Mouse (Mus musculus) MEL (cell line): Measurements from ENCODE around the gene Egfl7. TPM values are rescaled to one million over a fixed set of nuclear protein-coding genes. Genes with fewer than 3 reads are reported as not detected.

Experiments
- DNase-seq: peaks from one replicate; pipeline ENCODE4 v3.0.0; 2011; ENCODE audit warnings: low read depth, low spot score
- H3K27ac ChIP-seq: 2 replicates; pipeline ENCODE4 v1.5.1; 2012; ENCODE audit warnings: low read depth, mild to moderate bottlenecking, control low read depth, low read length, moderate library complexity; ENCODE audit not compliant: control insufficient read depth
- H3K27me3 ChIP-seq, 2 experiments: fragments of 150-350 bp in 1 of 2; sonication (generic) in 1 of 2; 2 replicates each; pipeline ENCODE4 v1.6.1; 2012; ENCODE audit warnings: low read length in 2 of 2, mild to moderate bottlenecking in 2 of 2, improper control_type of control experiment in 1 of 2, moderate library complexity in 1 of 2; ENCODE audit not compliant: insufficient read depth in 2 of 2, control insufficient read depth in 1 of 2
- H3K36me3 ChIP-seq, 2 experiments: 2 replicates each; pipeline ENCODE4 v1.6.1; 2012 to 2014; ENCODE audit warnings: low read length in 2 of 2, improper control_type of control experiment in 1 of 2, inconsistent platforms in 1 of 2, mild to moderate bottlenecking in 1 of 2; ENCODE audit not compliant: insufficient read depth in 2 of 2, control insufficient read depth in 1 of 2
- H3K4me1 ChIP-seq, 2 experiments: fragments of 150-350 bp in 1 of 2; sonication (generic) in 1 of 2; 2 replicates each; pipeline ENCODE4 v1.6.1; 2012; ENCODE audit warnings: low read length in 2 of 2, improper control_type of control experiment in 1 of 2, mild to moderate bottlenecking in 1 of 2; ENCODE audit not compliant: insufficient read depth in 2 of 2, control insufficient read depth in 1 of 2
- H3K4me3 ChIP-seq, 2 experiments: fragments of 150-350 bp in 1 of 2; sonication (generic) in 1 of 2; 2 replicates each; pipeline ENCODE4 v1.5.1; 2012; ENCODE audit warnings: low read depth in 2 of 2, low read length in 2 of 2, mild to moderate bottlenecking in 2 of 2, moderate library complexity in 2 of 2, control low read depth in 1 of 2, improper control_type of control experiment in 1 of 2; ENCODE audit not compliant: control insufficient read depth in 1 of 2, insufficient read depth in 1 of 2
- H3K79me2 ChIP-seq: 2 replicates; pipeline ENCODE4 v1.6.1; 2012; ENCODE audit warnings: mild to moderate bottlenecking, low read length, moderate library complexity; ENCODE audit not compliant: control insufficient read depth, poor library complexity, insufficient read depth
- H3K9ac ChIP-seq: 2 replicates; pipeline ENCODE4 v1.6.1; 2012; ENCODE audit warnings: low read depth, mild to moderate bottlenecking, control low read depth, low read length, moderate library complexity; ENCODE audit not compliant: control insufficient read depth, poor library complexity, severe bottlenecking
- H3K9me3 ChIP-seq: fragments of 150-350 bp; sonication (generic); replicated peaks from 2 replicates; pipeline ENCODE4 v1.6.1; 2012; ENCODE audit warnings: mild to moderate bottlenecking, low read length, improper control_type of control experiment, moderate library complexity; ENCODE audit not compliant: insufficient read depth
- BHLHE40 ChIP-seq: IDR thresholded peaks from 2 replicates; pipeline ENCODE4 v1.6.1; 2012; ENCODE audit warnings: low read depth, mild to moderate bottlenecking, inconsistent platforms, low read length, improper control_type of control experiment, borderline replicate concordance
- CHD1 ChIP-seq: IDR thresholded peaks from 2 replicates; pipeline ENCODE4 v1.6.1; 2012; ENCODE audit warnings: low read depth, mild to moderate bottlenecking, inconsistent platforms, low read length, improper control_type of control experiment
- CHD2 ChIP-seq: IDR thresholded peaks from 2 replicates; pipeline ENCODE4 v1.6.1; 2011; ENCODE audit warnings: low read length, improper control_type of control experiment
- CTCF ChIP-seq, 3 experiments: IDR thresholded peaks in 2 of 3; conservative IDR thresholded peaks in 1 of 3; 2 replicates each; pipeline ENCODE4 v1.5.1; 2011 to 2012; ENCODE audit warnings: low read length in 3 of 3, low read depth in 2 of 3, mild to moderate bottlenecking in 2 of 3, improper control_type of control experiment in 1 of 3, inconsistent platforms in 1 of 3, mixed read lengths in 1 of 3, moderate library complexity in 1 of 3; ENCODE audit not compliant: control insufficient read depth in 1 of 3, insufficient read depth in 1 of 3, poor library complexity in 1 of 3, severe bottlenecking in 1 of 3
- E2F4 ChIP-seq: IDR thresholded peaks from 2 replicates; pipeline ENCODE4 v1.6.1; 2011; ENCODE audit warnings: low read depth, low read length, improper control_type of control experiment, borderline replicate concordance
- ELF1 ChIP-seq: IDR thresholded peaks from 2 replicates; pipeline ENCODE4 v1.6.1; 2014; ENCODE audit warnings: low read depth, mild to moderate bottlenecking, inconsistent platforms, low read length, improper control_type of control experiment, moderate library complexity
- ETS1 ChIP-seq: IDR thresholded peaks from 2 replicates; pipeline ENCODE4 v1.6.1; 2012; ENCODE audit warnings: low read depth, mild to moderate bottlenecking, inconsistent platforms, low read length, improper control_type of control experiment, moderate library complexity
- GABPA ChIP-seq: IDR thresholded peaks from 2 replicates; pipeline ENCODE4 v1.6.1; 2012; ENCODE audit warnings: low read depth, mild to moderate bottlenecking, inconsistent platforms, low read length, improper control_type of control experiment, moderate library complexity
- GATA1 ChIP-seq: IDR thresholded peaks from 2 replicates; pipeline ENCODE4 v1.6.1; 2011; ENCODE audit warnings: low read depth, low read length, improper control_type of control experiment
- HCFC1 ChIP-seq: IDR thresholded peaks from 2 replicates; pipeline ENCODE4 v1.6.1; 2012; ENCODE audit warnings: low read depth, mild to moderate bottlenecking, inconsistent platforms, low read length, improper control_type of control experiment, moderate library complexity
- JUND ChIP-seq: IDR thresholded peaks from 2 replicates; pipeline ENCODE4 v1.6.1; 2011; ENCODE audit warnings: low read depth, mild to moderate bottlenecking, improper control_type of control experiment, low read length
- MAZ ChIP-seq: IDR thresholded peaks from 2 replicates; pipeline ENCODE4 v1.6.1; 2012; ENCODE audit warnings: low read depth, mild to moderate bottlenecking, inconsistent platforms, low read length, improper control_type of control experiment
- MXI1 ChIP-seq: IDR thresholded peaks from 2 replicates; pipeline ENCODE4 v1.6.1; 2011; ENCODE audit warnings: mild to moderate bottlenecking, low read depth, low read length, improper control_type of control experiment
- MYB ChIP-seq: IDR thresholded peaks from 2 replicates; pipeline ENCODE4 v1.6.1; 2011; ENCODE audit warnings: mild to moderate bottlenecking, low read depth, low read length, improper control_type of control experiment
- POLR2A ChIP-seq, 2 experiments: IDR thresholded peaks; 2 replicates each; pipeline ENCODE4 v1.6.1; 2011 to 2012; ENCODE audit warnings: low read length in 2 of 2, mild to moderate bottlenecking in 2 of 2, control low read depth in 1 of 2, improper control_type of control experiment in 1 of 2, low read depth in 1 of 2, moderate library complexity in 1 of 2; ENCODE audit not compliant: control insufficient read depth in 1 of 2, insufficient read depth in 1 of 2, poor library complexity in 1 of 2
- POLR2AphosphoS2 ChIP-seq: IDR thresholded peaks from 2 replicates; pipeline ENCODE4 v1.6.1; 2011; ENCODE audit warnings: low read length, improper control_type of control experiment
- RAD21 ChIP-seq: IDR thresholded peaks from 2 replicates; pipeline ENCODE4 v1.6.1; 2011; ENCODE audit warnings: mild to moderate bottlenecking, low read depth, low read length, improper control_type of control experiment
- RCOR1 ChIP-seq: IDR thresholded peaks from 2 replicates; pipeline ENCODE4 v1.6.1; 2012; ENCODE audit warnings: low read depth, mild to moderate bottlenecking, inconsistent platforms, low read length, improper control_type of control experiment
- SMC3 ChIP-seq: IDR thresholded peaks from 2 replicates; pipeline ENCODE4 v1.6.1; 2011; ENCODE audit warnings: low read depth, low read length, improper control_type of control experiment
- TAL1 ChIP-seq: IDR thresholded peaks from 2 replicates; pipeline ENCODE4 v1.6.1; 2012; ENCODE audit warnings: mild to moderate bottlenecking, inconsistent platforms, low read length, moderate library complexity, mixed read lengths
- TBP ChIP-seq: IDR thresholded peaks from 2 replicates; pipeline ENCODE4 v1.8.0; 2011; ENCODE audit warnings: low read depth, low read length, improper control_type of control experiment
- ZC3H11A ChIP-seq: IDR thresholded peaks from 2 replicates; pipeline ENCODE4 v1.6.1; 2012; ENCODE audit warnings: low read depth, mild to moderate bottlenecking, inconsistent platforms, low read length, improper control_type of control experiment
- ZMIZ1 ChIP-seq: IDR thresholded peaks from 2 replicates; pipeline ENCODE4 v1.6.1; 2012; ENCODE audit warnings: low read depth, mild to moderate bottlenecking, inconsistent platforms, low read length, improper control_type of control experiment, moderate library complexity
- polyA plus RNA-seq, 2 experiments: library from polyadenylated mRNA; stranded (reverse) in 1 of 2; unstranded in 1 of 2; fragments of >175 nt in 1 of 2; fragments of >200 nt in 1 of 2; gene quantifications; 2 replicates each; pipeline versions ENCODE4 v1.2.1 to v1.2.4; 2012; ENCODE audit warnings: low replicate concordance in 2 of 2, low read depth in 1 of 2; ENCODE audit not compliant: insufficient read length in 2 of 2, insufficient read depth in 1 of 2, missing spikeins in 1 of 2
- total RNA-seq: library from RNA; depleted of rRNA; stranded (reverse); fragments of 300-350 nt; gene quantifications from 2 replicates; pipeline ENCODE4 v1.2.3, GENCODE M21; 2012

Egfl7 gene
- total and polyA plus RNA-seq, 3 experiments: 73.9 to 125 TPM; not detected in 1

GRCm38 (mm10) chr2:26603720-26604671 is 24.2 kb downstream of the Egfl7 start, which contains the start of gene Agpat2 (continued):
- TF ChIP-seq GATA1 (no peak), BHLHE40 (no peak), GABPA (no peak), E2F4 (no peak), JUND (no peak), ZC3H11A (no peak), HCFC1 (peak; percentile 69; the same call in 1 of the 2 replicates), ELF1 (peak; percentile 67), POLR2AphosphoS2 (no peak), MYB (no peak), ETS1 (no peak), TBP (no peak), RAD21 (no peak), CTCF (IDR thresholded peaks at IDR 0.05 in 2 of 3, conservative IDR thresholded peaks at IDR 0.05 in 1 of 3; ENCODE audit: control insufficient read depth in 1 of 3, insufficient read depth in 1 of 3, low read depth in 2 of 3, low read length in 3 of 3, poor library complexity in 1 of 3, severe bottlenecking in 1 of 3) (peak in 1 of 3 experiments; percentile 11; a peak in 1 of 6 replicates), MAZ (peak; percentile 58; the same call in 1 of the 2 replicates), TAL1 (no peak)

DNA sequence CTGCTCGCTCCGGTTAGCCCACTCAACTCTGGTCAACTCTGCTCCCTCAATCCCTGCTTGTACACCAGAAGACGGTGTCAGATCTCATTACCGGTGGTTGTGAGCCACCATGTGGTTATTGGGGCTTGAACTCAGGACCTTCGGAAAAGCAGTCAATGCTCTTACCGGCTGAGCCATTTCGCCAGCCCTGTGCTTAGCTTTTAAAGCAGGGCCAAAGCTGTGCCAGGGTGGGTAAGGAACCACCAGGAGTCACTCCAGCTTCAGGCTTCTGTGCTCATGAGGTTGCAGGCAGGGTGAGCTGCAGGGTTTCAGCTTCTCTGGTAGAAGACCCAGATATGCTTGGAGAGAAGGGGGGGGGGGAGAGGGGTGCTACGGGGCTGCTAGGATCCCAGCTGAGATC is 25.5 kb downstream of the Egfl7 start:
- no peak overlapping the region for H3K9ac ChIP-seq
- DNase-seq: no peak
- H3K27me3 ChIP-seq: peaks cover 2 to 9% of the 10 kb centered on the region in 2 experiments; a peak in 3 of 4 replicates
- H3K27ac ChIP-seq: no peak overlapping the region
- no peaks in the 10 kb centered on the region for H3K36me3 ChIP-seq
- H3K9me3 ChIP-seq: no peaks in the 10 kb centered on the region
- no peak for TF ChIP-seq BHLHE40
- no peak for TF ChIP-seq MAZ
- TF ChIP-seq TAL1: no peak
- TF ChIP-seq MXI1: no peak
- no peak for TF ChIP-seq GATA1
- no peak for TF ChIP-seq HCFC1
- TF ChIP-seq GABPA: no peak
- no peak for TF ChIP-seq CHD1
- TF ChIP-seq SMC3: no peak
- no peak for TF ChIP-seq MYB
- no peak for TF ChIP-seq TBP
- TF ChIP-seq POLR2A (IDR thresholded peaks at IDR 0.05; ENCODE audit: control insufficient read depth in 1 of 2, insufficient read depth in 1 of 2, low read depth in 1 of 2, low read length in 2 of 2, poor library complexity in 1 of 2): no peak
- no peak for TF ChIP-seq RCOR1
- no peak for TF ChIP-seq RAD21
- no peak for TF ChIP-seq ETS1
- TF ChIP-seq CHD2: no peak
- no peak for TF ChIP-seq CTCF (IDR thresholded peaks at IDR 0.05 in 2 of 3, conservative IDR thresholded peaks at IDR 0.05 in 1 of 3; ENCODE audit: control insufficient read depth in 1 of 3, insufficient read depth in 1 of 3, low read depth in 2 of 3, low read length in 3 of 3, poor library complexity in 1 of 3, severe bottlenecking in 1 of 3)
- no peak for TF ChIP-seq ZMIZ1
- TF ChIP-seq JUND: no peak
- H3K79me2 ChIP-seq: no peaks in the 10 kb centered on the region; the same call in 1 of the 2 replicates
- no peaks in the 10 kb centered on the region; a peak in 1 of 4 replicates for H3K4me1 ChIP-seq
- H3K4me3 ChIP-seq: no peak overlapping the region
